Mouse (Mus musculus) embryonic stem cell, embryonic (primary cell): Measurements from ENCODE around the gene Rft1.

Source experiments
- CTCF ChIA-PET, 4 experiments: fragments of 300-600 bp in 2 of 4; fragments of 350-600 bp in 2 of 4; sonication (Branson Sonifier 250); formaldehyde crosslinking; loops; one replicate each; lab custom pipeline; 2022; ENCODE audit warnings: inconsistent platforms in 2 of 4; lab: Charles Lee
- POLR2A ChIA-PET, 4 experiments: fragments of 300-600 bp in 2 of 4; fragments of 350-600 bp in 2 of 4; sonication (Branson Sonifier 250); formaldehyde crosslinking; loops; one replicate each; lab custom pipeline; 2022; ENCODE audit warnings: antibody characterized with exemption in 4 of 4, inconsistent platforms in 1 of 4; lab: Charles Lee

Rft1 gene

DNA sequence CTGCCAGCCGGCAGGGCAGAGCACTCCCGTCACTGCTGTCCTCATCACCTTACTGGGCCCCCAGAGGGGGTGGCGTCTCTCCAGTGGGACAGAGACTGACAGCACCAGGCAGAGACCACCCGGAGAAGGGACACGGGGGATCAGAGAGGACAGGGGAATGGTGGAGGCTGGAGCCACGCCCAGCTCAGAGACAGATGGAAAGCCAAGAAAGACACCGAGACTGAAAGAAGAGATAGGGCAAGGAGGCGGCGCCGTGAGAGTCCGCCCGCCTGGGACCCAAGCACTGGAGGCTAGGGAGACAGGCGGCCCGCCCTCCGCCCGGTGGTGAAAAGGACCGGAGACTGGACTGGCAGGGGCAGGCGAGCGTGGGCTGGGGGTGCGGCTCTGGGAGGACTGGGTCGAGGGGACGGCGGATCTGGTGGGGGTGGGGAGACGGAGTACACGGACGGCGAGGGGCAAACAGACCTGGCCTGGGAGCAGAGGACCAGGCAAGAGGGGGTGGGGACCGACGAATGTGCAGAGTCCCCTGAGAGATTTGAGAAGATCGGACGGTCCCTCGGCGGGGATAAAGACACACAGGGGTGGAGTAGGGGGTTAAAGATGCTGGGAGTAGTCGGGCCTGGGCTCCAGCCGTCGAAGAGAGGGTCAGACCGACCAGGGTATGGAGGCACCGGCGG is 28.9 kb upstream of the Rft1 start:
- CTCF ChIA-PET: interaction anchor here (0.5 to 2.0 kb wide), 6 partner anchors 13 to 805 kb away, joined by 3 to 16 read pairs (median 4); no protein-coding TSS in a partner anchor

DNA sequence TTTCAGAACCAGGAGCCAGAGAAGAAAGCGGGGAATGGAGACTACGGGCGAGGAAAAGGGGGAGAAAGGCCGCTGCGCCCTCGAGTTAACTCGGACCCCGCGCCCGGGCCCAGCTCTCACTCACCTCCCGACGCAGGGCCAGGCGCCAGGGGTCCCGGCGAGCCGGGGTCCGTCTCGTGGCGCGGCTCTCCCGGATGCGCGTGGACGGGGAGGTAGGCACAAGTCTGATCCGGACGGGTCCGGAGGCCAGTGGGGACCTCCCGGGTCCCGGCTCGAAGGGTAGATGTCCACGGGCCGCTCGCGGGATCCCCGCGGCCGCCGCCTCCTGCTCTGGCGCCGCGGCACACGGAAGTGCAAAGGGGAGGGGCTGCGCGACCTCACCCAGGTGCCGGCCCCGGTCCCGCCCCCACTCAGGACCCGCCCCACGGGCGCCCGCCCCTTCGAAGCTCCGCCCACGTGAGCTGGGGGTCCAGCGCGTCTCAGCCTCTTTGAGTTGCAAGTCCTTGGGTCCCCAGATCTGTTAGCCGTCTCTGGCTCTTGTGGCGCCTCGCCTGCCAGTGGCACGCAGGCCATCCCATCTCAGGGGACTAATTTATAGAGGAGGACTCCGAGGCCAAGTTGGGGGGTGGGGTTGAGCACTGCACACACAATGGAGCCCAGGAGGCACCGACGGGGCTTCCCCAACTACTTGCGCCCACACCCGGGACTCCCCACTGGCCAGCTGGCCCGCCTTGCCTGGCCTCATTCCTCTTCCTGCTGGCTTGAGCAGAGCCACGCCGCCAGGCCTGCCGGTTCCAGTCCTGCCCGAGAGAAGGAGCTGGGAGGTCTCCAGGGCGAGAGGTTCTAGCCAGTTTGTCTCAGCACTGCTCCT is 28.1 kb upstream of the Rft1 start, which contains the start of gene Prkcd:
Gene Prkcd, minus strand, starts transcription at position 355 of the 871 bp plus-strand sequence.
- CTCF ChIA-PET: interaction anchor here (0.5 to 2.0 kb wide), 13 partner anchors 10 to 804 kb away, joined by 3 to 16 read pairs (median 4); partner anchors contain the start of gene Rft1 (in 1 of the 4)
- POLR2A ChIA-PET: interaction anchor here in 3 of 4 experiments (0.5 to 2.8 kb wide), 72 partner anchors 8 to 507 kb away, joined by 3 to 58 read pairs (median 6); partner anchors contain the start of genes Rft1 (in 3 of the 3), Dcp1a (in 2 of the 3), Nek4 (in 2 of the 3) and Tmem110 (in 2 of the 3)

More for the DNA sequence above, 28.9 kb upstream of the Rft1 start:
- POLR2A ChIA-PET: interaction anchor here in 3 of 4 experiments (0.6 to 2.8 kb wide), 28 partner anchors 10 to 376 kb away, joined by 3 to 58 read pairs (median 7); partner anchors contain the start of genes Glt8d1 (in 1 of the 3), Nek4 (in 1 of the 3), Rft1 (in 1 of the 3) and Spcs1 (in 1 of the 3)

DNA sequence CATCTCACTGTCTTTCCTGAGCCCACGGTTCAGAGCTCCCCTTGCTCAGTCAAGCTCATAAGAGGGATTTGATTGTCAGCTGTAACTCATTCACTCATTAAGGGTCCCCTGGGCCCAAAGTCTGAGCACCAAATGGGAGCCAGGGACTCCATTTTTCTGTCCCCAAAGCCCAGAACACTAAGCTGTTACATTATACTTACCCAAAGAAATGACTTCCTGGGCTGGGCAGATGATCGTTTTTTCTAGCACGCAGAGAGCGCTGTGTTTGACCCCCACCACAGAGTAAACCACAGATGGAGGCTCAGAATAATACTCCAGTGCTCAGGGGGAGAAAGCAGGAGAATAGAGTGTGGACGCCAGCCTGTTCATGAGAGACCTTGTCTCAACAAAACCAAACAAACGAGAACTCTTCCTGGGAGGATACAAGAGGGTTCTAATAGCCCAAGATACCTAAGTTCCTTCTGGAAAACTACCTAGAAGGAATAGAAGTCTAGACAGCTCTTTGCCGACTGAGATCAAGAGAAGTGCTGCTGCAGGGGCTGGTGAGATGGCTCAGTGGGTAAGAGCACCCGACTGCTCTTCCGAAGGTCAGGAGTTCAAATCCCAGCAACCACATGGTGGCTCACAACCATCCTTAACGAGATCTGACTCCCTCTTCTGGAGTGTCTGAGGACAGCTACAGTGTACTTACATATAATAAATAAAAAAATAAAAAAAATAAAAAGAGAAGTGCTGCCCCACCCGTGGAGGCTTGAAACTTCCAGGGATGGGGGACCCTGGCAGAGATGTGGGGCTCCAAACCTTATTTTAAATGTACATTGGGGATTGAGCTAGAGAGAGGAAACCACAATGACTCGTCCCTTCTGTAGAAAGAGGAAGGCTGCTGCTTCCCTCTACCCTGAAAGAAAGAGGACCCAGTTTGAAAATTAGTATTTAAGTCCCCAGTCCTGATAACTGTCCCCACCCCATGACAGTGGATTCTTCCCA is 27.1 kb upstream of the Rft1 start:
- POLR2A ChIA-PET: interaction anchor here in 3 of 4 experiments (0.5 to 3.1 kb wide), 71 partner anchors 7 to 506 kb away, joined by 3 to 58 read pairs (median 6); partner anchors contain the start of genes Rft1 (in 3 of the 3), Nek4 (in 2 of the 3), Tmem110 (in 2 of the 3) and Dcp1a (in 1 of the 3)
- CTCF ChIA-PET: interaction anchor here in 3 of 4 experiments (0.5 to 2.0 kb wide), 13 partner anchors 9 to 298 kb away, joined by 3 to 16 read pairs (median 4); partner anchors contain the start of gene Rft1 (in 1 of the 3)

DNA sequence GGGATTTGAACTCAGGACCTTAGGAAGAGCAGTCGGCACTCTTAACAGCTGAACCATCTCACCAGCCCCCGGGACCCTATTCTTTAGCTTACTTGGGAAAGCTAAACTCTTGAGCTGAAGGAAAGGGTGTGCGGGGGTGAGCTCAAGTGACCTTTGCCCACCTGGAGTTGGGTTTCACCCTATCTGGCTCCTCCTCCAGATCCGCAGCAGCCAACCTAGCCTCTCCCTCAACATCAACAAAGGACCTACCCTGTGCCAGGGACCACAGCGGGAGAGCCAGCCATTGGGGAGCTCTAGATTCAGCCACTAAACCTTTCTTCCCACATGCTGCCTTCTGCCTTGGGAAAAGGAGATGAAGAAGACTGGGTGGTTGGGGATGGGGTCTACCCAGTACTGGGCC is 25.9 kb upstream of the Rft1 start:
- CTCF ChIA-PET: interaction anchor here in 2 of 4 experiments (0.6 to 1.0 kb wide), 4 partner anchors 16 to 297 kb away, joined by 3 to 4 read pairs (median 4); partner anchors contain the start of gene Rft1 (in 1 of the 2)

DNA sequence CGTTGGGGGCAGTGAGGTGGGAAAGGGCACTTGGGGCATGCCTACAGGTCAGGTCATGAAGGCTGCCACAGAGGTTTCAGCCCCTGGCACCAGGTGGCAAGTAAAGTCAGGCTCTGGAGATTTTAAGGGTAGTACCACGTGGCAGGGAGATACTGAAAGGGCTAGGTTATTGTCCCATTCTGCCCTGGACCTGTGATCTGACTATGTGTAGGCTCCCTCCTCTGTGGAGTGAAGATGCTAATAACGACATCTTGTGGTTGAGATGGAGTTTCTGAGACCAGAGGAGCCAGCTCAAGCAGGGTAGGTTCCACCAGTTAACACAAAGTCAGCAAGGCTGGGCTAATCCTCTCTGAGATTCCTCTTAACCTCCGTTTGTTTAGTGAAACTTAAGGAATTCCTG is 24.3 kb upstream of the Rft1 start:
- ChIA-PET CTCF (no interaction called here), POLR2A (interaction anchor here in 2 of 4 experiments (2.5 to 3.1 kb wide), 2 partner anchors 11 to 25 kb away, joined by 9 to 10 read pairs; partner anchors contain the start of gene Rft1 (in 1 of the 2))

More for the DNA sequence above, 25.9 kb upstream of the Rft1 start:
- POLR2A ChIA-PET: interaction anchor here in 1 of 4 experiments (0.9 to 3.1 kb wide), 6 partner anchors 10 to 95 kb away, joined by 3 to 10 read pairs (median 4); partner anchors contain the start of genes Rft1 and Sfmbt1

DNA sequence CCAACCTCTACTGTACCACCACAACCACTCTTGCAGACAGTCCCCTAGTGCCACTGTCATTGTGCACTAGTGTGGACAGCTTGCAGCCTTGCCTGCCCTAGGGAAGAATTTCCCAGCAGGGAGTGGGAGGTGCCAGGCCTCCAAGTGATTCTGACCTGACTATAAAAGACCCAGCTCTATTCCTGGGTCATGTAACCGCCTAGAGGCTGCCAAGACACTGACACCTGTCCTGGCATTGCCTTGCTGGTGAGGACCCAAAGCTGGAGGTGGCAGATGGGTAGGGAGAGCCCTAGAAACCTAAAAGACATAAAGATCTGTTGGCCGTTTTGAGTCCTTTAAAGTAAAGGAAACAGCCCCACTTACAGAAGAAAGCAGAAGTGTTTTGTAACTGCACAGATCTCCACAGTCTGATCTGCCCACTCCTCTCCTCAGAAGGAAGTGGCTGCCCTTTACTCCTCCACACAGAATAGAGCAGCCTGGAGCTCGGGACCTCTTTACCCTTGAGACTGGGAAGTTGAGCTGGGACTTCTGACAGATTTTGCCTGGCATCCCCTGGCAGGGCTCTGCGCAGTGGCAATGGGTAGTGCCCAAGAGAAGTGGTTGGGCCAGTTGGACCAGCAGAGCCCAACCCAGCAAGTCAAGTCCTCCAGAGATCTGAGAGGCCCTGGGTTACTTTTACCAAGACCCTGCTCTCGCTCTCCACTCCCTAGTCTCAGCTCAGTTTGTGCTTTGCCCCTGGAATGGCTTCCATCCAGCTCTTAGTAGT is 23.2 kb upstream of the Rft1 start:
- POLR2A ChIA-PET: interaction anchor here in 3 of 4 experiments (0.8 to 2.5 kb wide), 6 partner anchors 9 to 37 kb away, joined by 3 to 9 read pairs (median 3); partner anchors contain the start of gene Rft1 (in 1 of the 3)
- CTCF ChIA-PET: interaction anchor here in 1 of 4 experiments (0.6 to 0.7 kb wide), 2 partner anchors 117 to 236 kb away, joined by 3 to 6 read pairs; no protein-coding TSS in a partner anchor

DNA sequence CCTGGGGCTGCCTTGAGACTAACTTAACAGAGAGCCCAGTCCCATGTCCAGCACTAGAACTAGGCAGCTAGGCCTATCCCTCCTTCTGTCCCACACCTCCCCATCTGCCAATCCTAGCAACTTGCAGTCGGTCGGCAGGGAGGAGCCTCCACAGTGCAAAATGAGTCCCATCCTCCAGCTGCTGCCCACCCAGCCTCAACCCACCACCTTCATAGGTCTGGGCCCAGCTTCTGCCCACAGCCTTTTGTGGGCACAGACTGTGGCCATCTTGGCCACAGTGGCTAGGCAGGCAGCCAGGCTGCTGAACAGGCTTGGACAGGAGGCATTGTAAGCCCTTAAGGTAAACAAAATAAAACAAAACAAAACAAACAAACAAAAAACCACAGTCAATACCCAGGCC is 22.3 kb upstream of the Rft1 start:
- ChIA-PET POLR2A (interaction anchor here (0.6 to 4.8 kb wide), 8 partner anchors 10 to 1403 kb away, joined by 3 to 25 read pairs (median 3); partner anchors contain the start of gene Rft1 (in 2 of the 4)), CTCF (no interaction called here)

DNA sequence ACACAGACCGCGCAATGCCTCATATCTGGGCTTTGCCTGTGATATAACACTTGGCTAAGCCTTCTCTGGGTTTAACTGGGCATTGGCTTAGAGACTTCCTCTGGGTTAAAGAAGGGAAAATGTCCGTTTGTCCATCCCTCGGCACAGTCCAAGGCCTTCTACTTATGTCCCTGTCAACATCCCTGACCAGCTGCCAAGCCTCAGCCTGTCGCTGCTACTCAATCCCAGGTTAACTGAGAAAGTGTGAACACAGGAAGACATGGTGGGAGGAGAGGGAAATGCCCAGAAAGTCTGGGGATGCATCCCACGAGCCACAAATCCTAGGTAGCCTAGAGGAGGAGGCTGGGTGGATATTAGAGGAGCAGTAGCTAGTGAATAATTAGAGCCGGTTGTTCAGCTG is 20.5 kb upstream of the Rft1 start:
- ChIA-PET POLR2A (interaction anchor here in 2 of 4 experiments (0.8 to 4.8 kb wide), 8 partner anchors 7 to 192 kb away, joined by 3 to 25 read pairs (median 4); partner anchors contain the start of genes Rft1 (in 2 of the 2) and Prkcd (in 1 of the 2)), CTCF (no interaction called here)

DNA sequence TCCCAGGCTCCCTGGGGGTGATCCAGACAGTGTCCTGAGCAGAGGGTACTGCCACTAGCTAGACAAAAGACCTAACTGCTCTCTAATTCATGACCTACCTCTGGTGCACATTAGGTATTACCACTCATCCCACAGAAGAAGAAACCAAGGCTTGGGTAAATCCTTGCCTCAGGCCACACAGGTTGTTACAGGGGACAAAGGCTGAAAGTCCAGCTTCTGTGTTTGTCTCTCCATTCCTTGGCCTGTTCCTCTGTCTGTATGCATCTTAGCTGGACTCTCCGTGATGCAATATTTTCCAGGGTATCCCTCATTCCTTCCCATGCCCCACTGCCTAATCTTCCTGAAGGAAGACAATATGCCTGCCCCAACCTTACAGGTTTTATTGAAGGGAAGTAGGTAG is 19.7 kb upstream of the Rft1 start:
- POLR2A ChIA-PET: interaction anchor here in 2 of 4 experiments (0.8 to 4.8 kb wide), 9 partner anchors 8 to 192 kb away, joined by 3 to 25 read pairs (median 4); partner anchors contain the start of genes Rft1 (in 2 of the 2) and Prkcd (in 1 of the 2)
- CTCF ChIA-PET: no interaction called here

DNA sequence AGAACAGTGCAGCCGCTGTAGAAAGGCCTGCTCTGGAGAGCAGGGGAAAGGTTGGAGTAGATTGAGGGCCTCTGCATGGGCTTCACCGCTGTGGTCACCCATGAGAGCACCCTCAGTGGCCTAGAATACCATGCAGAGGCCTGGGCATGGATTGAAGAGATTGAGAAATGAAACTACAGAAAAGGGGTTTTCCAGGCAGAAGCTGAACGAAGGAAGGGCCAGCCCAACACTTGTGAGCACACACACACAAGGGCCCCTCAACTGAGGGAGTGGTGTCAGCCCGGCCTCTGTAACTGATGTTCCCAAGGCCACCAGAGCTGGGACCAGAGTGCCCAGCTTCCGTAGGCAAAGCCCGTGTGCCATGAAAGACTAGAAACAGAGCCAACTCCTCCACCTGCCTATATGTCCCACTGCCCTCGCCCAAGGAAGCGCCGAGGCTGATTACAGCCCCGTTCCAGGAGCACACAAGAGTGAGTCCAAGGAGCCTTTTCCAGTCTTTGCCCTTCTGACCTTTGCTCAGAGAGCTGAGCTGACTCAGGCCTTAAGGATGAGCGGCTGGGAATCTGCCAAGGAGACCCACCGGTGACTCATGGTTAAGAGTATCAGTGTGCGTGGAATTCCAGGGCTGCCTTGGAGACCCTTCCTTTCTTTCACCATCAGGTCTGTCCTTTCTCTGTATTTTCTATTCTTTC is 18.8 kb upstream of the Rft1 start:
- ChIA-PET CTCF (interaction anchor here in 3 of 4 experiments (1.0 to 1.2 kb wide), 3 partner anchors 9 to 19 kb away, joined by 3 to 4 read pairs (median 3); partner anchors contain the start of genes Prkcd (in 1 of the 3) and Rft1 (in 1 of the 3)), POLR2A (interaction anchor here in 3 of 4 experiments (1.0 to 4.8 kb wide), 8 partner anchors 9 to 104 kb away, joined by 3 to 27 read pairs (median 12); partner anchors contain the start of genes Prkcd (in 3 of the 3) and Rft1 (in 2 of the 3))

DNA sequence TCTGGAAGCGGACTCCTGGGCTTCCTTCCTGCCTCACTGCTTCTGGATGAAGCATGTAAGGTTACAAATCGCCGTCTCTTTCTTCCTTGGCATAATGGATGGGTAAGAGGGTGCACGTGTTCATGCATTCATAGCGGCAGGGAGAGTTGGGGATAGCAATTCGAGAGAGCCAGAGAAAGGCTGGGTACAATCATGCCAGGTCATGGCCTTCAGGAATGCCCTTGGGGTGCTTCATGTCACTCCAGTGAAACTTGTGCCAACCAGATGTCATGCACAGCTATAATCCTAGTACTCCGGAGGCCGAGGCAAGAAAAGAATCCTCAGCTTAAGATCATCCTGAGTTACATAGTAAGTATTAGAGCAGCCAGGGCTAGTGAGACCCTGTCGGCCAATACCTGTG is 17.7 kb upstream of the Rft1 start:
- CTCF ChIA-PET: interaction anchor here in 2 of 4 experiments (1.0 to 1.2 kb wide), 2 partner anchors 18 to 24 kb away, joined by 3 read pairs; partner anchors contain the start of gene Rft1 (in 1 of the 2)
- POLR2A ChIA-PET: interaction anchor here in 3 of 4 experiments (0.5 to 4.8 kb wide), 11 partner anchors 10 to 836 kb away, joined by 3 to 27 read pairs (median 5); partner anchors contain the start of genes Prkcd (in 3 of the 3) and Rft1 (in 2 of the 3)

DNA sequence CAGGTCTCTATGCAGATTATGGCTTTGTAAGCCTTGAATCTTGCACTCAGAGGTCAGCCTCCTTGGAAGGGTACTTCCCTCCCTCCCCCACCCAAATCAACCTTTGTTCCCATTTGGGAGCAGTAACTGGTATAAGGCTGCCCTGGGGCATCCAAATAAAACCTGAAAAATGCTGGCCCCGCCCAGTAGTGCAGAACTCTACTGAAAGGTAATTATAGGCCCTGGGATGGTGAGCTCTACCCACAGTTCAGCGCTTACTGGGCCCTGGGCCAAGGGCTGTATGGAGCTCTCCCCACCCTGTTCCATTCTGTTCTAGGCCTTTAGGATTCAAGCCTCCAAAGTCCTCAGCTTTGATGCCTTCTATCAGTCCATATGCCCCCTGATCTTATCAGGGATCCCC is 17.1 kb upstream of the Rft1 start:
- POLR2A ChIA-PET: interaction anchor here in 3 of 4 experiments (0.6 to 3.2 kb wide), 12 partner anchors 10 to 106 kb away, joined by 3 to 27 read pairs (median 6); partner anchors contain the start of genes Prkcd (in 3 of the 3) and Rft1 (in 3 of the 3)
- CTCF ChIA-PET: interaction anchor here in 3 of 4 experiments (0.7 to 1.0 kb wide), 4 partner anchors 14 to 138 kb away, joined by 3 to 11 read pairs (median 3); no protein-coding TSS in a partner anchor

DNA sequence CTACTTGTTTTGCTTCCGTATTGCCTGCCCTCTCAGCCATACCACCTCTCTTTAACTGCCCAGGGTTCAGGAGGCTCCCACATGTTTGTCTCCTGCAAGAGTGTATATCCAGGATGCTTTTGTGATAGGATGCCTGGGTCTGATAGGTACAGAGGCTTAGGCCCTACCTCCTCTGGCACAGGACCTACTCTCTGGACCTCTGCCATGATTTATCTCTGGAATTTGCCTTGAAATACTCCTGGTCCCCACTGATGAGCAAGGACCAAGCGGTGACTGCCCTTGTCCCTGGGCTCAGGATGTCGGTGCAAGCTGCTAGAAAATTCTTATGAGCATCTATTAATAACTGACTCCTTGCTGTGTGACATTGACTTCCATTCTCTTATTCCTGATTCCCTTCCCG is 16.2 kb upstream of the Rft1 start:
- POLR2A ChIA-PET: interaction anchor here in 3 of 4 experiments (1.0 to 3.2 kb wide), 6 partner anchors 12 to 197 kb away, joined by 3 to 27 read pairs (median 5); partner anchors contain the start of genes Prkcd (in 2 of the 3) and Rft1 (in 1 of the 3)

DNA sequence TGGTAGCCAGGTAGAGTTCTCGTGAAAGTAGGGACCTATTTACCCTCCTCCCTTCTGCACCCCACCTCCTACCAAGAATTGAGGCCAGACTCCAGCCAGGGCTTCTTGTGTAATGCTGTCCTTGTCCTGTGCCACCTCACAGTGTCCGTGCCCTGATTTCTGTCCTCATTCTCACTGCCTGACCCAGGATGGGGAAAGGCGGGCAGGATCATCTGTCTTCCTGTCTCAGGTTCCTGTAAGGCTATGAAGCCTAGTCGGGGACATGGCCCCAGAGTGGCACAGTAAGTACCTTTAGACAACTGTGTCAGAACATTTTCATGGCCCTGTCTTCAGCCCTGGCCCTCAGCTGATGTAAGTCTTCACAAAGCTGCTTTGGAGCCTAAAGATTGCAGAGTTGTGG is 15.5 kb upstream of the Rft1 start:
- CTCF ChIA-PET: no interaction called here
- POLR2A ChIA-PET: interaction anchor here in 1 of 4 experiments (1.0 to 1.4 kb wide), 3 partner anchors 16 to 196 kb away, joined by 3 to 4 read pairs (median 3); partner anchors contain the start of gene Rft1

More for the DNA sequence above, 16.2 kb upstream of the Rft1 start:
- CTCF ChIA-PET: interaction anchor here in 1 of 4 experiments (1.0 kb wide), 1 partner anchor 15 kb away, joined by 3 read pairs; no protein-coding TSS in a partner anchor
